Mouse (Mus musculus) limb, embryonic 10.5 days (tissue): Measurements from ENCODE around the gene Ankra2. TPM values are rescaled to one million over a fixed set of nuclear protein-coding genes. Genes with fewer than 3 reads are reported as not detected.

ENCODE experiments used
- DNase-seq: peaks from one replicate; pipeline ENCODE4 v3.0.0-alpha.2; 2017; ENCODE audit warnings: low spot score
- H3K27ac ChIP-seq: fragments of 300-500 bp; sonication (generic); 2 replicates; pipeline ENCODE4 v1.5.1; 2016; ENCODE audit warnings: mild to moderate bottlenecking
- H3K27me3 ChIP-seq: fragments of 300-500 bp; sonication (generic); 2 replicates; pipeline ENCODE4 v1.6.1; 2016; ENCODE audit warnings: low read depth, mild to moderate bottlenecking; ENCODE audit not compliant: poor library complexity, severe bottlenecking
- H3K36me3 ChIP-seq: fragments of 300-500 bp; sonication (generic); 2 replicates; pipeline ENCODE4 v1.6.1; 2016; ENCODE audit warnings: mild to moderate bottlenecking, moderate library complexity
- H3K4me1 ChIP-seq: fragments of 300-500 bp; sonication (generic); 2 replicates; pipeline ENCODE4 v1.6.1; 2016
- H3K4me3 ChIP-seq: fragments of 300-500 bp; sonication (generic); 2 replicates; pipeline ENCODE4 v1.5.1; 2016; ENCODE audit warnings: mild to moderate bottlenecking, moderate library complexity
- H3K9me3 ChIP-seq: fragments of 300-500 bp; sonication (generic); replicated peaks from 2 replicates; pipeline ENCODE4 v1.6.1; 2016; ENCODE audit warnings: mild to moderate bottlenecking
- WGBS: fragments of 180-500 bp; shearing (Covaris S2); methylation state at CpG from one replicate; pipeline ENCODE4 v1.1.7; 2016; 5-methylcytosine and 5-hydroxymethylcytosine counted together
- polyA plus RNA-seq: library from polyadenylated mRNA; unstranded; fragments of >200 nt; fragmentation: Nextera tagmentation; extraction: Ambion mirVana; gene quantifications from 2 replicates; pipeline ENCODE4 v1.2.1, GENCODE M21; 2016

The Ankra2 gene
- polyA plus RNA-seq, 1 experiment from 2014 or later = 12.1 TPM

DNA sequence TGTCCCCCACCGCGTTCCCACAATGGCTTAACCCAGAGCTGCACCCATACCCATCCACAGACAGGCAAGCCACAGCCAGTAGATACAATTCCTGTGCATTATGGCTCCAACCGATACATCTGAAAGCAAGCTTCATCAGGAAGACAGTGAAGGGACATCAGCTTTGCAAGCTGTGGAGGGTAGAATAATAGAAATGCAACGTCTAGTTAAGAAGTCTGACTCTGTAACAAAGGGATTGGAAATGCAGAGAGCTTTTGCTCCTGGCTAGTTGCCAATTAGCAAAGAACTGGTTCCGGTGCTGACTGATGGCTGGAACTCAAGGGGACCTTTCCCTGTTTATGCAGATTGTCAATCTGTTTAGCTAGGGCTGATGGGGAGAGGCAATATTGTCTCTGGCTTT lies 43.5 kb downstream of the Ankra2 start:
- Histone ChIP-seq H3K9me3 (no peaks in the 10 kb centered on the region), H3K36me3 (peaks cover 41% of the 10 kb centered on the region), H3K4me3 (no peak overlapping the region), H3K27ac (no peak overlapping the region), H3K27me3 (no peaks in the 10 kb centered on the region), H3K4me1 (no peaks in the 10 kb centered on the region)
- DNase-seq = no peak
- WGBS = 63% methylated on average over 5 of the region's 5 CpGs

GRCm38 (mm10) chr13:98306852-98307475 lies 44.1 kb downstream of the Ankra2 start:
- Histone ChIP-seq H3K27ac (no peak overlapping the region), H3K36me3 (peaks cover 46% of the 10 kb centered on the region), H3K4me3 (no peak overlapping the region), H3K4me1 (no peaks in the 10 kb centered on the region), H3K27me3 (no peaks in the 10 kb centered on the region), H3K9me3 (no peaks in the 10 kb centered on the region)
- DNase-seq = no peak
- WGBS = 63% methylated on average over 14 of the region's 14 CpGs

GRCm38 (mm10) chr13:98308004-98308403 lies 45.1 kb downstream of the Ankra2 start:
- H3K36me3 ChIP-seq = peaks cover 57% of the 10 kb centered on the region
- 88% methylated on average over 5 of the region's 5 CpGs for WGBS

DNA sequence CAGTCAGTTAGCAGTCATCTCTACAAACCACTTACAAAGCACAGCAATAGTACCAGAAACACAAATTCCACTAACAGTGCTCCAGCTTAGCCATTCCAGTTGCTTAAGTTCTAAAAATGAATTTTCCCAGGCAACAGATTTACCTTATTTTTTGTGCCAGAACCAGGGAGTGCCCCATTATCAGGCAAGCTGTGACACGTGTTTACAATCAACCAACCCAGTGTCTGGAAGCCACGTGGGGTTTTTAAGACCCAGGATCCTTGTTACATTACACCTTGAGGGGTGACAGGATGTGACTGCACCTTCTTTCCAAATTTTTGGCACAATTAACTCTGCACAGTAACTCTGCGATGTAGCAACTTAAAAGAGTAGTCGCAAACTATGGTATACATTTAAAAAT lies 45.9 kb downstream of the Ankra2 start:
- no peak overlapping the region for H3K4me3 ChIP-seq
- H3K4me1 ChIP-seq = no peaks in the 10 kb centered on the region
- 81% methylated on average over 4 of the region's 4 CpGs for WGBS
- no peaks in the 10 kb centered on the region for H3K27me3 ChIP-seq
- H3K36me3 ChIP-seq = peaks cover 64% of the 10 kb centered on the region
- no peaks in the 10 kb centered on the region for H3K9me3 ChIP-seq
- DNase-seq = no peak
- no peak overlapping the region for H3K27ac ChIP-seq

More at GRCm38 (mm10) chr13:98308004-98308403, 45.1 kb downstream of the Ankra2 start:
- Histone ChIP-seq H3K27me3 (no peaks in the 10 kb centered on the region), H3K4me3 (no peak overlapping the region), H3K27ac (no peak overlapping the region), H3K4me1 (no peaks in the 10 kb centered on the region), H3K9me3 (no peaks in the 10 kb centered on the region)
- DNase-seq = no peak

DNA sequence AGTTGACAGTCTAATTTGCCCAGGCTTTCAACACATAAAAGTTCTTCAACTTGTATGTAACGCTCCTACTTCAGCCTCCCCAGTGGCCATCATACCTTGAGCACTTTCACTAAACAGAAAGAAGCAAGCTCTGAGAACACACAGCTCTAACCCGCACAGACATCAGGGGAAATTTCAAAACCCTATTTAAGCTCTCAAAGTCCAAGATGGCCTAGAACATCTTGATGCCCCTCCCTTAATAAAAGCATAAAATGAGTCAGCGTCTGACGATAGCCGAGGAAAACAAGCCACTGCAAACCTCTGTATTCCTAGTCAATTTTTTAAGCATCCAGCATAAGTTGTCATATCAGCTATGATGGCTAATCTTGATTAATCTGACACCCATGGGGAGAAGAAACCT lies 48.7 kb downstream of the Ankra2 start:
- 95% methylated on average over 5 of the region's 5 CpGs for WGBS
- Histone ChIP-seq H3K4me3 (no peak overlapping the region), H3K36me3 (peaks cover 80% of the 10 kb centered on the region)

DNA sequence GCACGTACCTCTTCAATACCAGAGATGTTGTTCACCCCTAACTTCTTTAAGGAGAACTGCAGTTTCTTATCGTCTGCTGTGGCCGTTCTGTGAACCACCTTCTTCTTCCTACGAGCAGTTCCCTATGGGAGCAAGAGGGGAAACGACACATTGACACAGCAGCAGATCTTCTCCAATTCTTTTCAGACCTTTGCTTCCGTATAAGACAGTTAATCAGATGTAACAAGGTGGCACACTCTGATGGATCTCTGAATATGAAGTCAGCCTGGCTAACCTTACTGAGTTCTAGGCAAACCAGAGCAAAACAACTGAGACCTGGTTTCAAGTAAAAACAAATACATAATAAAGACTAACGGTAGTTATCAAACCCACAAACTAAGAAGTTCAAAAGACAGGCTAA lies 50.8 kb downstream of the Ankra2 start:
- Histone ChIP-seq H3K36me3 (peaks cover 65% of the 10 kb centered on the region), H3K9me3 (no peaks in the 10 kb centered on the region), H3K27ac (no peak overlapping the region), H3K4me1 (peaks cover 18% of the 10 kb centered on the region), H3K4me3 (no peak overlapping the region), H3K27me3 (no peaks in the 10 kb centered on the region)
- no peak for DNase-seq
- 88% methylated on average over 7 of the region's 7 CpGs for WGBS

More for the DNA sequence above, 48.7 kb downstream of the Ankra2 start:
- Histone ChIP-seq H3K27me3 (no peaks in the 10 kb centered on the region), H3K9me3 (no peaks in the 10 kb centered on the region), H3K4me1 (peaks cover 12% of the 10 kb centered on the region), H3K27ac (no peak overlapping the region)
- DNase-seq = no peak

GRCm38 (mm10) chr13:98315124-98315523 lies 52.2 kb downstream of the Ankra2 start:
- 84% methylated on average over 4 of the region's 4 CpGs for WGBS
- no peaks in the 10 kb centered on the region for H3K27me3 ChIP-seq
- H3K9me3 ChIP-seq = no peaks in the 10 kb centered on the region
- H3K36me3 ChIP-seq = peaks cover 52% of the 10 kb centered on the region
- no peak for DNase-seq
- peak overlapping the region; percentile 100 for H3K4me3 ChIP-seq
- no peak overlapping the region for H3K27ac ChIP-seq
- peaks cover 18% of the 10 kb centered on the region for H3K4me1 ChIP-seq

DNA sequence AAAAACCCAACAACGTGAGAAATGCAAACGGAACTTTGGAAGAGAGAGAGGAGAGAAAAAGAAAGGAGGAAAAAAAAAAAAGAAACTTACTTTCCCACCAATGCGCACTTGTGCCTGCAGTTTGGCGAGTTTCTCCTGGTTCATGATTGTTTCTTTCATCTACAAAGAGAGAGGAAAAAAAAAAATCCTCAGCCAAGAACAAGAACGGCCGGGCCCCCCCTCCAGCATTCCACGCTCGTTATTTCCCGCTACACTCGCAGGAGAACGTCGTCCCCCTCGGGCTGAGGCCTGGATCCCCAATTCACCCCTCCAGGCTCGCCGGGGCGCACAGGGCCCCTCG lies 53.2 kb downstream of the Ankra2 start:
- peaks cover 42% of the 10 kb centered on the region for H3K36me3 ChIP-seq
- H3K9me3 ChIP-seq = no peaks in the 10 kb centered on the region
- under 1% methylated on average over 17 of the region's 17 CpGs for WGBS
- peak overlapping the region; percentile 98 for H3K27ac ChIP-seq
- peak overlapping the region; percentile 100 for H3K4me3 ChIP-seq
- H3K27me3 ChIP-seq = no peaks in the 10 kb centered on the region
- H3K4me1 ChIP-seq = peaks cover 18% of the 10 kb centered on the region
- DNase-seq = no peak

GRCm38 (mm10) chr13:98316480-98317245 lies 53.8 kb downstream of the Ankra2 start, which contains the start of gene Btf3:
Gene Btf3 (minus strand): TSS chr13:98317006.
- Histone ChIP-seq H3K4me1 (peaks cover 18% of the 10 kb centered on the region), H3K9me3 (no peaks in the 10 kb centered on the region), H3K27ac (peak within 1 kb of the TSS; percentile 98), H3K27me3 (no peaks in the 10 kb centered on the region), H3K4me3 (peak within 1 kb of the TSS; percentile 100), H3K36me3 (peaks cover 36% of the 10 kb centered on the region)
- DNase-seq = peak; percentile 98
- WGBS = under 1% methylated on average over 90 of the region's 90 CpGs

GRCm38 (mm10) chr13:98317246-98317677 lies 54.4 kb downstream of the Ankra2 start:
- Histone ChIP-seq H3K4me3 (peak overlapping the region; percentile 100), H3K27ac (peak overlapping the region; percentile 98), H3K4me1 (peaks cover 18% of the 10 kb centered on the region), H3K9me3 (no peaks in the 10 kb centered on the region), H3K27me3 (no peaks in the 10 kb centered on the region), H3K36me3 (peaks cover 30% of the 10 kb centered on the region)
- 6% methylated on average over 16 of the region's 16 CpGs for WGBS
- DNase-seq = no peak

DNA sequence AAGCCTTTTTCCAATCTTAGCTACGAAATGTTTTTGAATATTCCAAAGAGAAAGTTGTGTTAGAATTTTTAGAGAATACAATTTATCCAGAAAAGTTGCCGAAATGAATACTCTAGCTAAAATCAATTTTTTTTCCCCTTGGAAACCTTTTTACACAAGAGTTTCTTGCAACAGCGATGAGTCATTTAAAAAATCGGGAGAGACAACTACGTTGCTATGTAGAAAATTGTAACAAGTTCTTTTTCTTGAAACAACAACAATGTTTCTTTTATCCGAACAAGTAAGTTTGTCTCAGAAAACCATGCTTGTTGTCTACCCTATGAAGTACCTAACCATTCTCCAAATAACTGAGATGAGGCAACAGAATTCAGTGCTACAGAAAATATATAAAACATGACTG lies 55.0 kb downstream of the Ankra2 start:
- peak overlapping the region; percentile 100; the same call in 1 of the 2 replicates for H3K4me3 ChIP-seq
- H3K27ac ChIP-seq = no peak overlapping the region
- no peaks in the 10 kb centered on the region for H3K9me3 ChIP-seq
- DNase-seq = no peak
- peaks cover 24% of the 10 kb centered on the region for H3K36me3 ChIP-seq
- 94% methylated on average over 6 of the region's 6 CpGs for WGBS
- H3K27me3 ChIP-seq = no peaks in the 10 kb centered on the region
- H3K4me1 ChIP-seq = peaks cover 18% of the 10 kb centered on the region
